Comparison of ENCODE assay signal across 8 mouse cellular contexts in the genomic region with DNA sequence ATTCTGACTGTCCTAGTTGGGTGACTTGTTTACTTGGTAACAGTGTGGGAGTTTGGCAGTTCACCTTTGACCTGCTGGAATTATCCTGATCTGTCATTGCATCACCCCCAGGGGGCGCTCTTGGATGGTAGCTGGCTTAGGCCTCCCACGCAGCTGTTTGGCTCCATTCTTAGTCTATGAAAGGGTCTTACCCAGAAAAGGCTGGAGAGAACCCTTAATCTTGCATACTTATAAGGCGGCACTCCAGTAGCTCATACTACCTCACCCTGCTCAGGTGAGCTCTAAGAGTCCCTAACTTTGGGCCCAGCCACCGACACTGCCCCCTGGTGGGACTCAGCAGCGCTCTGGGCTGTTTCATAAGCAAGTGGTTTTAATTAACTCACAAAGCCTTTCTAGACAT. TPM values are rescaled to one million over a fixed set of nuclear protein-coding genes. Genes with fewer than 3 reads are reported as not detected.
DNase-seq lines count a peak whose midpoint lies in the region; ATAC-seq and TF ChIP-seq lines count a peak whose summit lies in the region.

No protein-coding gene starts in this region.

- H3K9ac ChIP-seq in midbrain, postnatal 0 days (replicated peaks; ENCODE audit: low read length, poor library complexity, severe bottlenecking): no peak overlapping the region

- peak; percentile 27 for DNase-seq in cerebellum, adult 8-10 months
- DNase-seq in cerebellum, adult 11 months: no peak
- DNase-seq in left cerebral cortex, adult 2 months (ENCODE audit: extremely low spot score in 1 of 2, low spot score in 2 of 2): no peak
- no peak for DNase-seq in left cerebral cortex, postnatal 25 days (ENCODE audit: low spot score in 2 of 2)
- DNase-seq in adrenal gland, adult 18-20 months (ENCODE audit: low spot score in 2 of 2): peak; percentile 68 to 72
- peak; percentile 56 for DNase-seq in midbrain, postnatal 0 days (ENCODE audit: low spot score)
- DNase-seq in right cerebral cortex, postnatal 14 days: no peak

- H3K4me3 ChIP-seq in left cerebral cortex, adult 2 months: no peak overlapping the region
- H3K4me3 ChIP-seq in midbrain, postnatal 0 days (ENCODE audit: low read depth, low read length): no peak overlapping the region

- intact Hi-C loops in left cerebral cortex, adult 2 months (cut with DNase I): no loop called here
- intact Hi-C loops in left cerebral cortex, postnatal 25 days (cut with DNase I): loop anchor here (5.0 kb wide), 1 partner anchor 263 kb away; the partner anchor contains the start of gene Hsd17b6

- no peaks in the 10 kb centered on the region for H3K27me3 ChIP-seq in midbrain, postnatal 0 days (ENCODE audit: insufficient read depth, low read length)

- H3K36me3 ChIP-seq in midbrain, postnatal 0 days (ENCODE audit: insufficient read depth, low read length): peaks cover 55% of the 10 kb centered on the region

- H3K4me1 ChIP-seq in midbrain, postnatal 0 days (ENCODE audit: insufficient read depth, low read length): no peaks in the 10 kb centered on the region; the same call in 1 of the 2 replicates

- H3K4me2 ChIP-seq in midbrain, postnatal 0 days (ENCODE audit: low read depth, low read length, poor library complexity, severe bottlenecking): no peak overlapping the region

- 61% methylated on average over 5 of the region's 5 CpGs for WGBS in midbrain, postnatal 0 days

- no peak overlapping the region for H3K27ac ChIP-seq in left cerebral cortex, adult 2 months
- no peak overlapping the region for H3K27ac ChIP-seq in midbrain, postnatal 0 days (ENCODE audit: low read depth, low read length)

- no peaks in the 10 kb centered on the region for H3K9me3 ChIP-seq in midbrain, postnatal 0 days (ENCODE audit: low read length)

- peak; percentile 61 for TF ChIP-seq CTCF in left cerebral cortex, adult 2 months (IDR thresholded peaks at IDR 0.05)
- TF ChIP-seq CTCF in midbrain, postnatal 0 days (IDR thresholded peaks at IDR 0.05): peak; percentile 68

- ATAC-seq in inflammation-experienced regulatory T-cells, adult 6 months: peak; percentile 44
- ATAC-seq in midbrain, postnatal 0 days (ENCODE audit: low FRiP score): no peak

RNA-seq across cellular contexts. Expression of gene Zbtb39, which starts 5.3 kb away (rescaled TPM):
- total RNA-seq in left cerebral cortex, adult 2 months (2021): 10 to 100 TPM in 1 of 2 experiments, 1 to 10 TPM in 1; 9.8 to 10.3 TPM
- 1 to 10 TPM; 8.5 to 8.7 TPM for total RNA-seq in left cerebral cortex, postnatal 25 days (2021)
- total RNA-seq in adrenal gland, adult 18-20 months (2021): 10 to 100 TPM; 12.3 to 13.1 TPM
- under 1 TPM; 0.31 to 0.95 (median 0.64) TPM for polyA plus RNA-seq in inflammation-experienced regulatory T-cells, adult 6 months (2017; shearing (Covaris generic))
- total RNA-seq in midbrain, postnatal 0 days (2014; rRNA removed): 13.6 and 15.2 TPM in 2 replicates
- 3.0 and 3.1 TPM in 2 replicates for polyA plus RNA-seq in midbrain, postnatal 0 days (2015; fragmentation: Nextera tagmentation; extraction: Ambion mirVana)

RNA-seq across cellular contexts. Expression of gene Gpr182, which starts 6.9 kb away (rescaled TPM):
- total RNA-seq in left cerebral cortex, adult 2 months (2021): 1 to 10 TPM; 1.5 to 2.8 TPM
- total RNA-seq in left cerebral cortex, postnatal 25 days (2021): 1 to 10 TPM; 1.5 to 1.9 TPM
- 10 to 100 TPM in 1 of 2 experiments, 1 to 10 TPM in 1; 4.6 to 11.4 TPM for total RNA-seq in adrenal gland, adult 18-20 months (2021)
- polyA plus RNA-seq in inflammation-experienced regulatory T-cells, adult 6 months (2017; shearing (Covaris generic)): under 1 TPM; 0.14 to 0.44 (median 0.37) TPM
- total RNA-seq in midbrain, postnatal 0 days (2014; rRNA removed): 1.6 and 3.2 TPM in 2 replicates
- 1.8 and 2.7 TPM in 2 replicates for polyA plus RNA-seq in midbrain, postnatal 0 days (2015; fragmentation: Nextera tagmentation; extraction: Ambion mirVana)

RNA-seq across cellular contexts. Expression of gene Rdh1, which starts 14.9 kb away (rescaled TPM):
- total RNA-seq in left cerebral cortex, adult 2 months (2021): under 1 TPM; 0.23 to 0.28 TPM
- under 1 TPM; 0.09 to 0.14 TPM for total RNA-seq in left cerebral cortex, postnatal 25 days (2021)
- total RNA-seq in adrenal gland, adult 18-20 months (2021): 1 to 10 TPM; 2.4 to 5.9 TPM
- polyA plus RNA-seq in inflammation-experienced regulatory T-cells, adult 6 months (2017; shearing (Covaris generic)): under 1 TPM in 2 of 3 experiments, not detected in 1; 0.28 TPM
- total RNA-seq in midbrain, postnatal 0 days (2014; rRNA removed): 0.11 TPM in 1 of 2 replicates, not detected in the other
- 0.05 TPM in 1 of 2 replicates, not detected in the other for polyA plus RNA-seq in midbrain, postnatal 0 days (2015; fragmentation: Nextera tagmentation; extraction: Ambion mirVana)

RNA-seq across cellular contexts. Expression of gene Rdh16f1, which starts 14.9 kb away (rescaled TPM):
- not detected for total RNA-seq in left cerebral cortex, adult 2 months (2021)
- total RNA-seq in left cerebral cortex, postnatal 25 days (2021): not detected
- 1 to 10 TPM; 3.9 to 7.3 TPM for total RNA-seq in adrenal gland, adult 18-20 months (2021)
- polyA plus RNA-seq in inflammation-experienced regulatory T-cells, adult 6 months (2017; shearing (Covaris generic)): 1 to 10 TPM in 1 of 3 experiments, under 1 TPM in 1, not detected in 1; 0.36 to 1.1 TPM
- total RNA-seq in midbrain, postnatal 0 days (2014; rRNA removed): 0.27 TPM in 1 of 2 replicates, not detected in the other
- not detected in 2 replicates for polyA plus RNA-seq in midbrain, postnatal 0 days (2015; fragmentation: Nextera tagmentation; extraction: Ambion mirVana)

RNA-seq across cellular contexts. Expression of gene Tac2, which starts 20.4 kb away (rescaled TPM):
- total RNA-seq in left cerebral cortex, adult 2 months (2021): 10 to 100 TPM; 13.9 to 14.9 TPM
- 10 to 100 TPM; 18.3 to 18.5 TPM for total RNA-seq in left cerebral cortex, postnatal 25 days (2021)
- total RNA-seq in adrenal gland, adult 18-20 months (2021): not detected
- polyA plus RNA-seq in inflammation-experienced regulatory T-cells, adult 6 months (2017; shearing (Covaris generic)): not detected
- 0.27 TPM in 1 of 2 replicates, not detected in the other for total RNA-seq in midbrain, postnatal 0 days (2014; rRNA removed)
- 2.0 and 4.5 TPM in 2 replicates for polyA plus RNA-seq in midbrain, postnatal 0 days (2015; fragmentation: Nextera tagmentation; extraction: Ambion mirVana)

Comparison
In these comparisons a context has a peak if more than half of its experiments do, and no peak if none do; other contexts are left out.
1. DNase-seq: peak in cerebellum, adult 8-10 months (single experiment), adrenal gland, adult 18-20 months (2 of 2) and midbrain, postnatal 0 days (single experiment); none in cerebellum, adult 11 months (single experiment), left cerebral cortex, adult 2 months (0 of 2), left cerebral cortex, postnatal 25 days (0 of 2) and right cerebral cortex, postnatal 14 days (single experiment).